Mouse (Mus musculus): ENCODE measurements around the gene Smyd3. TPM values are rescaled to one million over a fixed set of nuclear protein-coding genes. Genes with fewer than 3 reads are reported as not detected.

Smyd3 gene
- polyA plus RNA-seq, 1 experiment, result 40.2 TPM

- H3K27ac ChIP-seq (ENCODE audit: insufficient read depth, low read length), result no peak overlapping the region
- TF ChIP-seq POLR2A (IDR thresholded peaks at IDR 0.05; ENCODE audit: insufficient read depth, low read length) (no peak), CTCF (IDR thresholded peaks at IDR 0.05; ENCODE audit: low read depth, low read length) (no peak), EP300 (IDR thresholded peaks at IDR 0.05; ENCODE audit: insufficient read depth, low read depth, low read length) (no peak)
- no peaks in the 10 kb centered on the region for H3K9me3 ChIP-seq (replicated peaks; ENCODE audit: control insufficient read depth, insufficient read depth, low read length, poor library complexity, severe bottlenecking)
- H3K4me1 ChIP-seq (ENCODE audit: control insufficient read depth, insufficient read depth, low read length), result no peaks in the 10 kb centered on the region
- H3K9ac ChIP-seq (ENCODE audit: low read depth, poor library complexity, severe bottlenecking), result no peak overlapping the region
- no peaks in the 10 kb centered on the region for H3K36me3 ChIP-seq (ENCODE audit: control insufficient read depth, insufficient read depth, low read length, poor library complexity, severe bottlenecking)
- H3K4me3 ChIP-seq (ENCODE audit: low read depth, low read length), result no peak overlapping the region
- no peaks in the 10 kb centered on the region for H3K27me3 ChIP-seq (ENCODE audit: control insufficient read depth, insufficient read depth, low read length, poor library complexity, severe bottlenecking)
Measured at GRCm38 (mm10) chr1:179072935-179073654, 444.7 kb downstream of the Smyd3 start.

GRCm38 (mm10) chr1:179072406-179072805 is 445.4 kb downstream of the Smyd3 start:
- no peaks in the 10 kb centered on the region for H3K4me1 ChIP-seq (ENCODE audit: control insufficient read depth, insufficient read depth, low read length)
- H3K4me3 ChIP-seq (ENCODE audit: low read depth, low read length), result no peak overlapping the region
- TF ChIP-seq EP300 (IDR thresholded peaks at IDR 0.05; ENCODE audit: insufficient read depth, low read depth, low read length) (no peak), CTCF (IDR thresholded peaks at IDR 0.05; ENCODE audit: low read depth, low read length) (no peak), POLR2A (IDR thresholded peaks at IDR 0.05; ENCODE audit: insufficient read depth, low read length) (no peak)
- no peak overlapping the region for H3K27ac ChIP-seq (ENCODE audit: insufficient read depth, low read length)
- H3K9ac ChIP-seq (ENCODE audit: low read depth, poor library complexity, severe bottlenecking), result no peak overlapping the region
- no peaks in the 10 kb centered on the region for H3K9me3 ChIP-seq (replicated peaks; ENCODE audit: control insufficient read depth, insufficient read depth, low read length, poor library complexity, severe bottlenecking)
- H3K36me3 ChIP-seq (ENCODE audit: control insufficient read depth, insufficient read depth, low read length, poor library complexity, severe bottlenecking), result no peaks in the 10 kb centered on the region
- H3K27me3 ChIP-seq (ENCODE audit: control insufficient read depth, insufficient read depth, low read length, poor library complexity, severe bottlenecking), result no peaks in the 10 kb centered on the region

GRCm38 (mm10) chr1:179068990-179069389 is 448.9 kb downstream of the Smyd3 start:
- Histone ChIP-seq H3K4me3 (ENCODE audit: low read depth, low read length) (no peak overlapping the region), H3K36me3 (ENCODE audit: control insufficient read depth, insufficient read depth, low read length, poor library complexity, severe bottlenecking) (no peaks in the 10 kb centered on the region), H3K27ac (ENCODE audit: insufficient read depth, low read length) (no peak overlapping the region), H3K27me3 (ENCODE audit: control insufficient read depth, insufficient read depth, low read length, poor library complexity, severe bottlenecking) (no peaks in the 10 kb centered on the region), H3K4me1 (ENCODE audit: control insufficient read depth, insufficient read depth, low read length) (no peaks in the 10 kb centered on the region), H3K9me3 (replicated peaks; ENCODE audit: control insufficient read depth, insufficient read depth, low read length, poor library complexity, severe bottlenecking) (no peaks in the 10 kb centered on the region), H3K9ac (ENCODE audit: low read depth, poor library complexity, severe bottlenecking) (no peak overlapping the region)
- TF ChIP-seq POLR2A (IDR thresholded peaks at IDR 0.05; ENCODE audit: insufficient read depth, low read length) (no peak), EP300 (IDR thresholded peaks at IDR 0.05; ENCODE audit: insufficient read depth, low read depth, low read length) (no peak), CTCF (IDR thresholded peaks at IDR 0.05; ENCODE audit: low read depth, low read length) (no peak)

GRCm38 (mm10) chr1:179065294-179065601 is 452.6 kb downstream of the Smyd3 start:
- Histone ChIP-seq H3K27ac (ENCODE audit: insufficient read depth, low read length) (no peak overlapping the region), H3K27me3 (ENCODE audit: control insufficient read depth, insufficient read depth, low read length, poor library complexity, severe bottlenecking) (no peaks in the 10 kb centered on the region), H3K9ac (ENCODE audit: low read depth, poor library complexity, severe bottlenecking) (no peak overlapping the region), H3K4me1 (ENCODE audit: control insufficient read depth, insufficient read depth, low read length) (no peaks in the 10 kb centered on the region), H3K36me3 (ENCODE audit: control insufficient read depth, insufficient read depth, low read length, poor library complexity, severe bottlenecking) (no peaks in the 10 kb centered on the region), H3K4me3 (ENCODE audit: low read depth, low read length) (no peak overlapping the region), H3K9me3 (replicated peaks; ENCODE audit: control insufficient read depth, insufficient read depth, low read length, poor library complexity, severe bottlenecking) (no peaks in the 10 kb centered on the region)
- TF ChIP-seq CTCF (IDR thresholded peaks at IDR 0.05; ENCODE audit: low read depth, low read length), result no peak

GRCm38 (mm10) chr1:179064601-179065293 is 453.1 kb downstream of the Smyd3 start:
- Histone ChIP-seq H3K9me3 (replicated peaks; ENCODE audit: control insufficient read depth, insufficient read depth, low read length, poor library complexity, severe bottlenecking) (no peaks in the 10 kb centered on the region), H3K4me3 (ENCODE audit: low read depth, low read length) (no peak overlapping the region), H3K27ac (ENCODE audit: insufficient read depth, low read length) (no peak overlapping the region), H3K9ac (ENCODE audit: low read depth, poor library complexity, severe bottlenecking) (no peak overlapping the region), H3K36me3 (ENCODE audit: control insufficient read depth, insufficient read depth, low read length, poor library complexity, severe bottlenecking) (no peaks in the 10 kb centered on the region), H3K4me1 (ENCODE audit: control insufficient read depth, insufficient read depth, low read length) (no peaks in the 10 kb centered on the region), H3K27me3 (ENCODE audit: control insufficient read depth, insufficient read depth, low read length, poor library complexity, severe bottlenecking) (no peaks in the 10 kb centered on the region)
- TF ChIP-seq EP300 (IDR thresholded peaks at IDR 0.05; ENCODE audit: insufficient read depth, low read depth, low read length) (no peak), CTCF (IDR thresholded peaks at IDR 0.05; ENCODE audit: low read depth, low read length) (no peak), POLR2A (IDR thresholded peaks at IDR 0.05; ENCODE audit: insufficient read depth, low read length) (no peak)

GRCm38 (mm10) chr1:179061759-179062168 is 456.1 kb downstream of the Smyd3 start:
- Histone ChIP-seq H3K9me3 (replicated peaks; ENCODE audit: control insufficient read depth, insufficient read depth, low read length, poor library complexity, severe bottlenecking) (no peaks in the 10 kb centered on the region), H3K27ac (ENCODE audit: insufficient read depth, low read length) (no peak overlapping the region), H3K4me1 (ENCODE audit: control insufficient read depth, insufficient read depth, low read length) (no peaks in the 10 kb centered on the region), H3K27me3 (ENCODE audit: control insufficient read depth, insufficient read depth, low read length, poor library complexity, severe bottlenecking) (no peaks in the 10 kb centered on the region), H3K9ac (ENCODE audit: low read depth, poor library complexity, severe bottlenecking) (no peak overlapping the region), H3K4me3 (ENCODE audit: low read depth, low read length) (no peak overlapping the region), H3K36me3 (ENCODE audit: control insufficient read depth, insufficient read depth, low read length, poor library complexity, severe bottlenecking) (no peaks in the 10 kb centered on the region)
- TF ChIP-seq EP300 (IDR thresholded peaks at IDR 0.05; ENCODE audit: insufficient read depth, low read depth, low read length) (no peak), CTCF (IDR thresholded peaks at IDR 0.05; ENCODE audit: low read depth, low read length) (no peak), POLR2A (IDR thresholded peaks at IDR 0.05; ENCODE audit: insufficient read depth, low read length) (no peak)
